Mouse (Mus musculus) kidney, adult 18-20 months (tissue): ENCODE measurements around the gene Npas3.
"Not testable (repeated sequence)": the region's sequence is repeated elsewhere in the genome, so short reads cannot be mapped to it uniquely, and the experiment has no call there.

Source experiments
- DNase-seq: peaks from one replicate; pipeline ENCODE4 v3.0.0; 2021

The Npas3 gene

GRCm38 (mm10) chr12:53248101-53248727, at the start of gene Npas3:
Gene Npas3, plus strand, starts transcription at chr12:53248677.
- peak; percentile 9 for DNase-seq

GRCm38 (mm10) chr12:53217141-53217540, 31.3 kb upstream of the Npas3 start:
- DNase-seq, result no peak

- DNase-seq, result no peak
Measured at GRCm38 (mm10) chr12:53222742-53223141, 25.7 kb upstream of the Npas3 start.

GRCm38 (mm10) chr12:53227356-53227755, 21.1 kb upstream of the Npas3 start:
- no peak for DNase-seq

- no peak for DNase-seq
Measured at GRCm38 (mm10) chr12:53229419-53229818, 19.1 kb upstream of the Npas3 start.

- DNase-seq, result no peak
Measured at GRCm38 (mm10) chr12:53246181-53246580, 2.3 kb upstream of the Npas3 start.

GRCm38 (mm10) chr12:53246581-53247490, 1.6 kb upstream of the Npas3 start:
- DNase-seq, result no peak

- DNase-seq, result no peak
Measured at GRCm38 (mm10) chr12:53247491-53248035, 914 bp upstream of the Npas3 start.

GRCm38 (mm10) chr12:53248796-53249195, 319 bp downstream of the Npas3 start:
- no peak for DNase-seq

- peak; percentile 44 for DNase-seq
Measured at GRCm38 (mm10) chr12:53251701-53252181, 3.3 kb downstream of the Npas3 start.

GRCm38 (mm10) chr12:53252213-53252571, 3.7 kb downstream of the Npas3 start:
- DNase-seq, result no peak

GRCm38 (mm10) chr12:53252572-53253422, 4.3 kb downstream of the Npas3 start:
- DNase-seq, result peak; percentile 31

GRCm38 (mm10) chr12:53253461-53254159, 5.1 kb downstream of the Npas3 start:
- DNase-seq, result peak; percentile 14

- DNase-seq, result no peak
Measured at GRCm38 (mm10) chr12:53254160-53254480, 5.6 kb downstream of the Npas3 start.

- not testable (repeated sequence) for DNase-seq
Measured at GRCm38 (mm10) chr12:53274502-53274901, 26.0 kb downstream of the Npas3 start.

GRCm38 (mm10) chr12:53277393-53277792, 28.9 kb downstream of the Npas3 start:
- no peak for DNase-seq

- no peak for DNase-seq
Measured at GRCm38 (mm10) chr12:53290341-53290740, 41.9 kb downstream of the Npas3 start.

- no peak for DNase-seq
Measured at GRCm38 (mm10) chr12:53290846-53291245, 42.4 kb downstream of the Npas3 start.

GRCm38 (mm10) chr12:53292010-53292409, 43.5 kb downstream of the Npas3 start:
- no peak for DNase-seq

- DNase-seq, result no peak
Measured at GRCm38 (mm10) chr12:53292508-53293300, 44.2 kb downstream of the Npas3 start.

- DNase-seq, result no peak
Measured at GRCm38 (mm10) chr12:53294011-53294410, 45.5 kb downstream of the Npas3 start.
